Mouse (Mus musculus): Measurements from ENCODE around the gene Tbxas1.

DNA sequence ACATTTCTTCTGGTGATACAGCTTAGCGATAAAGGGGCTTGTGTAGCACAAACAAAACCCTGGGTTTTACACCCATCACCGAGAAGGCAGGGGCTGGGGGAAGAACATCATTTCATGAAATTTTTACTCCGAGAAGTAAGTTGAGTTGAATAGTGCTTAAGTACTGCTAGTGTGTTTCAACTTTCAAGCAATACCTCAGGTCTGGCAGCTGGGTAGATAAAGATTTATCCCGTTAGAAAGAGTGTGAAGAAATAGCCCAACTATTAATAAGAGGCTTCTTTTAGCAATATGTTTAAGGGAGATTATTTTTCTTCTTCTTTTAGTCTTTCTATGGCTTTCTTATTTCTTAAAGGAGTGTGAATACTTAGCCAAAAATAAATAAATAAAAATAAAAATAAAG lies 48.2 kb downstream of the Tbxas1 start:
- no peak for TF ChIP-seq CTCF (conservative IDR thresholded peaks at IDR 0.05; ENCODE audit: low read length)
- no peak for TF ChIP-seq NANOG (IDR thresholded peaks at IDR 0.05; ENCODE audit: borderline replicate concordance, low read length)
- no peak for TF ChIP-seq POU5F1 (IDR thresholded peaks at IDR 0.05; ENCODE audit: borderline replicate concordance, low read length)
